Mouse (Mus musculus) lung, postnatal 0 days (tissue): ENCODE data around the gene Tmem110. TPM values are rescaled to one million over a fixed set of nuclear protein-coding genes. Genes with fewer than 3 reads are reported as not detected.

Experiments
- ATAC-seq: fragments of 200-750 bp; cut with Nextera tagmentation; 2 replicates; pipeline ENCODE4 v1.8.0; 2017; ENCODE audit warnings: moderate library complexity
- DNase-seq: peaks from one replicate; pipeline ENCODE4 v3.0.0-alpha.2; 2016; ENCODE audit warnings: low spot score
- H3K27ac ChIP-seq: fragments of 300-500 bp; sonication (generic); 2 replicates; pipeline ENCODE4 v1.5.1; 2014; ENCODE audit warnings: antibody characterized with exemption, mild to moderate bottlenecking, low read length, mixed read lengths
- H3K27me3 ChIP-seq: fragments of 300-500 bp; sonication (generic); replicated peaks from 2 replicates; pipeline ENCODE4 v1.6.1; 2014; ENCODE audit warnings: low read length, mixed read lengths; ENCODE audit not compliant: insufficient read depth
- H3K36me3 ChIP-seq: fragments of 300-500 bp; sonication (generic); 2 replicates; pipeline ENCODE4 v1.6.1; 2014; ENCODE audit warnings: low read length, mixed read lengths; ENCODE audit not compliant: insufficient read depth
- H3K4me1 ChIP-seq: fragments of 300-500 bp; sonication (generic); 2 replicates; pipeline ENCODE4 v1.6.1; 2014; ENCODE audit warnings: antibody characterized with exemption, low read depth, low read length, mixed read lengths; ENCODE audit not compliant: insufficient read depth
- H3K4me2 ChIP-seq: fragments of 300-500 bp; sonication (generic); replicated peaks from 2 replicates; pipeline ENCODE4 v1.6.1; 2014; ENCODE audit warnings: low read depth, mild to moderate bottlenecking, low read length, moderate library complexity, mixed read lengths
- H3K4me3 ChIP-seq: fragments of 300-500 bp; sonication (generic); 2 replicates; pipeline ENCODE4 v1.5.1; 2014; ENCODE audit warnings: low read depth, low read length
- H3K9ac ChIP-seq: fragments of 300-500 bp; sonication (generic); replicated peaks from 2 replicates; pipeline ENCODE4 v1.6.1; 2014; ENCODE audit warnings: low read depth, mild to moderate bottlenecking
- H3K9me3 ChIP-seq: fragments of 300-500 bp; sonication (generic); 2 replicates; pipeline ENCODE4 v1.6.1; 2016; ENCODE audit warnings: low read length, mixed read lengths
- CTCF ChIP-seq: IDR thresholded peaks from 2 replicates; pipeline ENCODE4 v1.5.1; 2016; ENCODE audit warnings: antibody characterized with exemption, mild to moderate bottlenecking
- EP300 ChIP-seq: IDR thresholded peaks from 2 replicates; pipeline ENCODE4 v1.6.1; 2016; ENCODE audit warnings: antibody characterized with exemption, mild to moderate bottlenecking, control low read depth
- WGBS: fragments of 180-500 bp; shearing (Covaris S2); extraction: QIAGEN DNeasy Blood & Tissue Kit; methylation state at CpG from one replicate; pipeline ENCODE4 v1.1.7; 2014; 5-methylcytosine and 5-hydroxymethylcytosine counted together
- polyA plus RNA-seq: library from polyadenylated mRNA; unstranded; fragments of >200 nt; fragmentation: Nextera tagmentation; extraction: Ambion mirVana; gene quantifications from 2 replicates; pipeline ENCODE4 v1.2.1, GENCODE M21; 2015

Gene Tmem110
- polyA plus RNA-seq, 1 experiment from 2014 or later, result 44.7 TPM

DNA sequence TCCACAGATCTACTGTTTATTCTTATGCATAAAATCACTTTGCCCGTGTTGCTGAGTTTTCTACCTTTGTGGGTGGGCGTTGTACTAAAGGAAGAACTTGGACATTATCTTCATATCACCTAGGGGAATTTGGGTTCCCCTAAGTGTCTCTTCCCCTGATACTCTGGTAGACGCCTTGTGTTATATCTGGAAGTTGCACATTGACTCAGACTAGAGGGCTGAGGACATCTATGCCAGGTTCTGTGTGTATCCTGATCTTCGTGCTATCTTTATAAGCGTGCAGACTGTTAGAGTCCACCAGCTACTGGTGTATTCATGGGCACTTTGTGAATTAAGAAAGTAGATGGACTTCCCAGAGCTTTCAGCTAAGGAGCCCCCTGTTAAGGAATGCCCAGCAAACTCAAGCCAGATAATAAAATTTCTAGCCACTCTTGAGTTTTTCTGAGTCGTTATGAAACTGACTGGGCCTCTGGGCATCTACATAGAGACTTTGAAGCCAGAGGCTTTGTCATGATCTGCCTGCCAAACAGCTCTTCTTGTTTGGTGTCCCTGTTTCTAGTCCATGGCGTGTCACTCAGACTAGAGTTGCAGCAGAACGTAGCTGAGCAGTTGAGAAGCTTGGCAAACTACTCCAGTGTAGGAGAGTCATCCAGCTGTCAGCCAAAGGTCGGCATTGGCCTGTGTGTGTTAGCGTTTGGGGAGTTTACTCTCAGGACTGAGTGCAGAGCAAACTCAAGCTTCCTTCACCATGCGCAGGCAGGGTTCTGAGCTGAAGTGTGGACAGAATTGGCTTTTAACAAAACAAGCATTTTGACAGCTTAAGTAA is 3.5 kb downstream of the Tmem110 start:
- WGBS, result 39% methylated on average over 11 of the region's 11 CpGs
- TF ChIP-seq EP300, result no peak; the same call in 1 of the 2 replicates
- TF ChIP-seq CTCF, result no peak
- Histone ChIP-seq H3K9me3 (no peaks in the 10 kb centered on the region), H3K4me3 (no peak overlapping the region), H3K27me3 (no peaks in the 10 kb centered on the region), H3K4me2 (peak overlapping the region; percentile 46), H3K36me3 (no peaks in the 10 kb centered on the region), H3K4me1 (peaks cover 31% of the 10 kb centered on the region; the same call in 1 of the 2 replicates), H3K27ac (peak overlapping the region; percentile 82), H3K9ac (no peak overlapping the region)
- ATAC-seq, result peak; percentile 77
- peak; percentile 94 for DNase-seq

DNA sequence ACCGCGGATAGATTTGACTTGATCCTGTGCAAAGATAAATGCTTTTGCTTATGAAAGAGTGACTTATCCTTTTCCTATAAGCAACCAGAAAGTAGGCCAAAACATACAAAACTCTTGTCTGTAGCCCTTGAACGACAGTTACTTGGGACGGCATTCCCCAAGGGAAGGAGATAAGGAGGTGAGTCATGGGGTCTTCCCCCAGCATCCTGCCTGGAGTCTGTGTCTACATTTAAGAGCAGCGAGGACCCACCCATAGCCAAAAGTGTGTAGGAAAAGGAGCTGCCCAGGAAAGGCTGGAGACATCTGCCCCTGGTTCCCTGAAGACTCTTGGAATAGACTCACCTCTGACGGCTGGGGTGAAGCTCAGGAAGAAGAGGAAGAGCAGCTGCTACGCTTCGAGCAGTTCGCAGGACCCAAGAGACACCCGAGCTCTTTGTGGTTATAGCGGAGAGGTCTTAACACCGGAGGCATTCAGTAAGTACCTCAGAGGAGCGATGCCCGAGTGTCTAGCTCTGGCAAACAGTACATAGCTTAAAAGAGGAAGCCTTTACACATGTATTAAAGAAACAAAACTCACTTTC is 12.1 kb downstream of the Tmem110 start:
- no peak overlapping the region for H3K27ac ChIP-seq
- no peak for DNase-seq
- WGBS, result 83% methylated on average over 14 of the region's 14 CpGs

DNA sequence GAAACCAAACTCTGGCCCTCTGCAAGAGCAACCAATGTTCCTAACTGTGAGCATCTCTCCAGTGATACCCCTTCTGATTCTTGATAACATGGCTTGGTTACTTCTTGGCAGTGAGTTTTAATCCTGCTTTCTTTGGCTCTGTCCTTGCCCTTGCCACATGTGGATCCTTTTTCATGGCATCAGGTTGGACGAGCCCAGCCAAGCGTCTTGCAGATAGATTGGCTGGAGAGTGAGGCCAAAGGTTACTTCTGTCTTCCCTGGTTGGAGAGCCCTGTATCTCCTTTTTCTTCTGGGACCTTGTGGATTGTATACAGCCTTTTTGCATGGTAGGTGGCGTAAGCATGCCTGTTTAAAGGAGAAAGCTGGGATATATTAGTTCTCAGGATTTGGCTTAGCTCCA is 18.3 kb downstream of the Tmem110 start:
- TF ChIP-seq EP300 (no peak), CTCF (no peak)
- no peak overlapping the region for H3K4me2 ChIP-seq
- H3K4me1 ChIP-seq, result no peaks in the 10 kb centered on the region
- no peaks in the 10 kb centered on the region for H3K9me3 ChIP-seq
- no peaks in the 10 kb centered on the region; the same call in 1 of the 2 replicates for H3K36me3 ChIP-seq
- DNase-seq, result no peak
- 90% methylated on average over 3 of the region's 3 CpGs for WGBS
- no peak overlapping the region for H3K9ac ChIP-seq
- no peak for ATAC-seq
- no peak overlapping the region for H3K4me3 ChIP-seq
- H3K27ac ChIP-seq, result no peak overlapping the region
- H3K27me3 ChIP-seq, result no peaks in the 10 kb centered on the region

More for the DNA sequence above, 12.1 kb downstream of the Tmem110 start:
- no peak for TF ChIP-seq EP300
- TF ChIP-seq CTCF, result no peak
- no peaks in the 10 kb centered on the region for H3K27me3 ChIP-seq
- no peak overlapping the region for H3K4me2 ChIP-seq
- H3K9me3 ChIP-seq, result no peaks in the 10 kb centered on the region
- no peaks in the 10 kb centered on the region; the same call in 1 of the 2 replicates for H3K36me3 ChIP-seq
- no peak overlapping the region for H3K9ac ChIP-seq
- no peak for ATAC-seq
- no peaks in the 10 kb centered on the region for H3K4me1 ChIP-seq
- no peak overlapping the region for H3K4me3 ChIP-seq

DNA sequence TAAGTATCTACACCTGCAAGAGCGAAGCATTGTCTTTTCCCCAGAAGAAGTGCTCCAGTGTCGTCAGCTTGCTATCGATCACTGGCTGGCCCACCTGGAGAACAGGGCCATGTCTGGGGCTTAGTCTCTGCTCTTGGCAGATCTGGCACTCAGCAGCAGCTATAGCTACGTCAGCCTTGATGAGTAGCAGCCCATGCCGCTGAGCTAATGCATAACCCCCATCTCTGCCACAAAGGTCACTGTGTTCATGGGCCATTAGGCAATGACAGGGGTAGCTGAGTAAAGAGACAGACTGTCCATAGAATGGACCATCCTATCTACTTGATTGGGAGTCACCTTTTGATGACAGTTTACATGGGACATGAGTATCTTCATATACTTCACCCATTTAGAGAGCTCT is 25.1 kb downstream of the Tmem110 start:
- H3K9me3 ChIP-seq, result no peaks in the 10 kb centered on the region
- H3K27me3 ChIP-seq, result no peaks in the 10 kb centered on the region
- no peak overlapping the region for H3K27ac ChIP-seq
- ATAC-seq, result no peak
- no peak for TF ChIP-seq EP300
- no peak for TF ChIP-seq CTCF
- H3K36me3 ChIP-seq, result no peaks in the 10 kb centered on the region
- no peak for DNase-seq
- no peak overlapping the region for H3K4me3 ChIP-seq
- no peak overlapping the region for H3K9ac ChIP-seq
- 94% methylated on average over 5 of the region's 5 CpGs for WGBS
- no peaks in the 10 kb centered on the region for H3K4me1 ChIP-seq
- no peak overlapping the region for H3K4me2 ChIP-seq

DNA sequence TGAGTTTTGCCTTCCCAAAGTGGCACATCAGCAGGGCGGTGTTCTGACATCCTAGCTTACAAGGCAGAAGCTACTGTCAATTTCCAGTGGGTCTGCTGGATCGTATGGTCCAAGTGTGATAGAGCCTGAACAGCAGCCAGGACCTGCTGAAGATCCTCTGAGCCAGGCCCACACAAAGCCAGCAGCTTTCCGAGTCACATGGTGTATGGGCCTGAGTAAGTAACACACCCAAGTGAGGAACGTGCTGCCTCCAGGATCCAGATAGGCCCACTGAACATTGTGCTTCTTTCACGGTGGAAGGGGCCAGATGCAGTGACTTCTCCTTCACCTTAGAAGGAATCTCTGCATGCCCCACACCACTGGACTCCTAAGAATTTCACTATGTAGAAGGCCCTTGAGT is 26.9 kb downstream of the Tmem110 start:
- Histone ChIP-seq H3K36me3 (no peaks in the 10 kb centered on the region), H3K9ac (no peak overlapping the region), H3K4me1 (no peaks in the 10 kb centered on the region), H3K9me3 (no peaks in the 10 kb centered on the region), H3K4me2 (no peak overlapping the region), H3K4me3 (no peak overlapping the region), H3K27me3 (no peaks in the 10 kb centered on the region), H3K27ac (no peak overlapping the region)
- TF ChIP-seq EP300 (no peak), CTCF (no peak)
- no peak for DNase-seq
- ATAC-seq, result no peak
- 85% methylated on average over 5 of the region's 5 CpGs for WGBS

DNA sequence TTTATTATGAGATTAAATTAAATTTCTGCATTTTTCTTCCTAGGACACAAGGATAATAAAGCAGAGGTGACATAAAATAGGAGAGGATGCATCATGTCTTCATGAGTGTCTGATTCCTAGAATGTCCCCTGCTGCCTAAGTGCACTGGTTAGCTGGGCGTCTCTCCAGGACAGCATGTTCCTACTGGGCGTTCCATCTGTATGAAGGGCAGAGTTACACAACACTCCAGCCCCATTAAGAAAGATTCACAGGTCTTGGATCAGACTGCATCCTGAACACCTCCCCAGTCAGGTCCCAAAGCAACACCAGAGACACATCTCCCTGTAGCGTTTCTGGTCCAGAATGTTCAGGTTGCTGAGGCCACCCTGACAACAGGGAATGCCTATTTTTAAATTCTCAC is 29.9 kb downstream of the Tmem110 start:
- Histone ChIP-seq H3K36me3 (no peaks in the 10 kb centered on the region), H3K9ac (no peak overlapping the region), H3K4me3 (no peak overlapping the region), H3K27me3 (no peaks in the 10 kb centered on the region), H3K9me3 (no peaks in the 10 kb centered on the region), H3K27ac (no peak overlapping the region), H3K4me1 (no peaks in the 10 kb centered on the region), H3K4me2 (no peak overlapping the region)
- peak; percentile 49 for DNase-seq
- ATAC-seq, result peak; percentile 53
- 72% methylated on average over 3 of the region's 3 CpGs for WGBS
- TF ChIP-seq EP300 (peak; percentile 60), CTCF (no peak)
